Mouse (Mus musculus) stomach, embryonic 15.5 days (tissue): ENCODE measurements around the gene Cdc42ep4. TPM values are rescaled to one million over a fixed set of nuclear protein-coding genes. Genes with fewer than 3 reads are reported as not detected.

Source experiments
- ATAC-seq: fragments of 200-750 bp; cut with Nextera tagmentation; 2 replicates; pipeline ENCODE4 v1.8.0; 2017; ENCODE audit warnings: low read depth, moderate number of reproducible peaks, moderate TSS enrichment; ENCODE audit not compliant: insufficient read depth, low FRiP score
- H3K27ac ChIP-seq: fragments of 300-500 bp; sonication (generic); 2 replicates; pipeline ENCODE4 v1.5.1; 2015; ENCODE audit warnings: mild to moderate bottlenecking, inconsistent platforms
- H3K27me3 ChIP-seq: fragments of 300-500 bp; sonication (generic); replicated peaks from 2 replicates; pipeline ENCODE4 v1.6.1; 2015; ENCODE audit warnings: inconsistent platforms
- H3K36me3 ChIP-seq: fragments of 300-500 bp; sonication (generic); 2 replicates; pipeline ENCODE4 v1.6.1; 2015; ENCODE audit warnings: inconsistent platforms
- H3K4me1 ChIP-seq: fragments of 300-500 bp; sonication (generic); 2 replicates; pipeline ENCODE4 v1.6.1; 2015; ENCODE audit warnings: inconsistent platforms
- H3K4me2 ChIP-seq: fragments of 300-500 bp; sonication (generic); 2 replicates; pipeline ENCODE4 v1.6.1; 2015; ENCODE audit warnings: mild to moderate bottlenecking, inconsistent platforms
- H3K4me3 ChIP-seq: fragments of 300-500 bp; sonication (generic); replicated peaks from 2 replicates; pipeline ENCODE4 v1.5.1; 2015; ENCODE audit warnings: inconsistent platforms
- H3K9ac ChIP-seq: fragments of 300-500 bp; sonication (generic); 2 replicates; pipeline ENCODE4 v1.6.1; 2015; ENCODE audit warnings: inconsistent platforms
- H3K9me3 ChIP-seq: fragments of 300-500 bp; sonication (generic); 2 replicates; pipeline ENCODE4 v1.6.1; 2016; ENCODE audit warnings: inconsistent platforms
- WGBS: fragments of 180-500 bp; shearing (Covaris S2); methylation state at CpG from one replicate; pipeline ENCODE4 v1.1.7; 2015; 5-methylcytosine and 5-hydroxymethylcytosine counted together
- polyA plus RNA-seq: library from polyadenylated mRNA; unstranded; fragments of >200 nt; fragmentation: Nextera tagmentation; extraction: Ambion mirVana; gene quantifications from 2 replicates; pipeline ENCODE4 v1.2.1, GENCODE M21; 2015

The Cdc42ep4 gene
- polyA plus RNA-seq, 1 experiment from 2014 or later = 51.6 TPM

DNA sequence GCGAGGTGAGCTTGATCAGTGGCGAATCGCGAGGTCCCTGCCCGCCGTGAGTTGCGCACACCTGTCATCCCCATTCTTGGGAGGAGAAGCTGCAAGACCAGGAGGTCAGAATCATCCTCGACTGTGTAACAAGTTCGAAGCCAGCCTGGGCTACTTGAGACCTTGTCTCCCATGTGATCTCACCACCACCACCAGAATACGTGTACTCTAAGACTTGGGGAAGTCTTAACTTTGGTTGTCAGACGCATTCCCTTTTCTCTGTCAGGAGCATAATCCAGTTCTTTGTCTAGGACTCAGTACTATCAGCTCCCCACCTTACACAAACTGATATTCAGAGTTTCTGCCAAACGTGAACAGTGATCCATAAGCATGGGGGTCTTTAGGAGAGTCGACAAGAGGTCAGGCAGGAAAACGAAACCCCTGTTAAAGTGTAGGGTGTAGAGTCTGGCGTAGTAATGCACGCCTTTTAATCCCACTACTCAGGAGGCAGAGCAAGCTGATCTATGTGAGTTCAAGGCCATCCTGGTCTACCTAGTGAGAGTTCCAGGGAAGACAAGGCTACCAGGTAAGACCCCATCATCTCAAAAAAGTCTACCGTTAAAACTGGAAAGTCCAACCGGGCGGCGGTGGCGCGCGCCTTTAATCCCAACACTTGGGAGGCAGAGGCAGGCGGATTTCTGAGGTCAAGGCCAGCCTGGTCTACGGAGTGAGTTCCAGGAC lies 66.8 kb downstream of the Cdc42ep4 start:
- WGBS = 40% methylated on average over 25 of the region's 25 CpGs
- Histone ChIP-seq H3K36me3 (peaks cover 12% of the 10 kb centered on the region), H3K9ac (peak overlapping the region; percentile 69), H3K4me3 (peak overlapping the region; percentile 92), H3K27me3 (no peaks in the 10 kb centered on the region), H3K4me1 (peaks cover 16% of the 10 kb centered on the region; the same call in 1 of the 2 replicates), H3K9me3 (no peaks in the 10 kb centered on the region), H3K4me2 (peak overlapping the region; percentile 70), H3K27ac (peak overlapping the region; percentile 96; the same call in 1 of the 2 replicates)
- ATAC-seq = no peak

DNA sequence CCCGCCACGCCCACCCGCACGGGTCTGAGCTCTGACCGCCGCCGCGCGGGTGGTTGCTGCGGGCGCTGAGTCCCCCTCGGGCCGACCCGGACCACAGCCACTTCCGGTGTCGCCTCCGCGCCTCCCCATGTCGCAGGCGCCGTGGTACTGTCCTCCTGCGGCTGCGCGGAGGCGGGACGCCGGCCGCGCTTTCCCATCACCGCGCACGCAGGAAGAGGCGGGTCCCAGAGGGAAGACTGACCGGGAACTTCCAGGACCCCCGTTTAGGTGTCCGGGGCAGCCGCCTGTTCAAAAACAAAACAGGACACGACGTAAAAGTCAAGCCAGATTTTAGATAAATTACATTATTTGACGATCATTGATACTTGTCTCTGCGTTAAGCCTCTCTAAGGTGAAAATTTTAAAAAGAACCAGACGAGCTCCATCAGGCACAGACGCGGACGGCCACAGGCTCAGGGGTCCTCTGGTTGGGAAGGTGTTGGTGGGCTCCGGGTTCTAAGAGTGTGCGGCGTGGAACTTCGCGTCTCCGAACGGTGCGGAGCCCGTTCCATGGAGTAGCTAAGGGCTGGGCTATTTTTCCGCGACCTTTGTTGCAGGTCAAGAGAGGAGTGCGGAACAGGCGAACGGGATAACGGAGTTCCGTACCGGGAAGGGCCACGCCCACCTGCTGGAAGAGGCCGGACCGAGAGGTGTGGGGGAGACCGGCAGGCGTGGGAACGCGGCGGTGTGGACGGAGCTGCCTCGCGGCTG lies 67.5 kb downstream of the Cdc42ep4 start, which contains the start of the genes Fam104a and D11Wsu47e:
TSS of gene Fam104a (minus strand) at position 199 of the 750 bp plus-strand sequence.
TSS of gene D11Wsu47e (plus strand) at position 456 of the 750 bp plus-strand sequence.
- H3K4me1 ChIP-seq = peaks cover 16% of the 10 kb centered on the region; the same call in 1 of the 2 replicates
- H3K27me3 ChIP-seq = no peaks in the 10 kb centered on the region
- peak within 1 kb of the TSS; percentile 96 for H3K27ac ChIP-seq
- WGBS = under 1% methylated on average over 64 of the region's 73 CpGs
- H3K9ac ChIP-seq = peak within 1 kb of the TSS; percentile 84
- ATAC-seq = peak; percentile 91
- no peaks in the 10 kb centered on the region for H3K9me3 ChIP-seq
- peaks cover 11% of the 10 kb centered on the region for H3K36me3 ChIP-seq
- peak within 1 kb of the TSS; percentile 70 for H3K4me2 ChIP-seq
- peak within 1 kb of the TSS; percentile 92 for H3K4me3 ChIP-seq

DNA sequence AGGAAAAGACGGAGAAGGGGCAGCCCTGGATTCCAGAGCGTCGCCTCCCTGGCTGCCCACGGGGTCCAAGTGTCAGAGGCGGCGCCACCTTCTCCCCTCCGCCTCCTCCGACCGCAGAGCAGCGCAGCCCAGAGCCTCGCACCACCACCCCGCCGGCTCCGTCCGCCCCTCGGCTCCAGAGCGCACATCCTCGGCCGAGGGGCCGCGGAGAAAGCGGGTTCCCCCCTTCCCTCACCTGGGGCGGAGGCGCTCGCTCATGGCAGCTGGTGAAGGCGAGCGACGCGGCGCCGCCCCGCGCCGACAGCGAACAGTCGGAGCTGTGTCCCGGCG lies 68.1 kb downstream of the Cdc42ep4 start:
- under 1% methylated on average over 32 of the region's 38 CpGs for WGBS
- Histone ChIP-seq H3K4me1 (peaks cover 16% of the 10 kb centered on the region; the same call in 1 of the 2 replicates), H3K4me3 (peak overlapping the region; percentile 92), H3K4me2 (peak overlapping the region; percentile 70), H3K27me3 (no peaks in the 10 kb centered on the region), H3K9me3 (no peaks in the 10 kb centered on the region), H3K9ac (peak overlapping the region; percentile 84), H3K27ac (peak overlapping the region; percentile 96), H3K36me3 (peaks cover 11% of the 10 kb centered on the region)
- no peak for ATAC-seq

- ATAC-seq = peak; percentile 52
- H3K4me1 ChIP-seq = peaks cover 16% of the 10 kb centered on the region; the same call in 1 of the 2 replicates
- 2% methylated on average over 38 of the region's 38 CpGs for WGBS
- H3K9ac ChIP-seq = peak overlapping the region; percentile 84
- H3K36me3 ChIP-seq = peaks cover 6% of the 10 kb centered on the region
- no peaks in the 10 kb centered on the region for H3K27me3 ChIP-seq
- H3K27ac ChIP-seq = peak overlapping the region; percentile 96
- H3K9me3 ChIP-seq = no peaks in the 10 kb centered on the region
- H3K4me3 ChIP-seq = peak overlapping the region; percentile 92
- peak overlapping the region; percentile 70 for H3K4me2 ChIP-seq
Observed at GRCm38 (mm10) chr11:113682897-113683626, 68.6 kb downstream of the Cdc42ep4 start.

DNA sequence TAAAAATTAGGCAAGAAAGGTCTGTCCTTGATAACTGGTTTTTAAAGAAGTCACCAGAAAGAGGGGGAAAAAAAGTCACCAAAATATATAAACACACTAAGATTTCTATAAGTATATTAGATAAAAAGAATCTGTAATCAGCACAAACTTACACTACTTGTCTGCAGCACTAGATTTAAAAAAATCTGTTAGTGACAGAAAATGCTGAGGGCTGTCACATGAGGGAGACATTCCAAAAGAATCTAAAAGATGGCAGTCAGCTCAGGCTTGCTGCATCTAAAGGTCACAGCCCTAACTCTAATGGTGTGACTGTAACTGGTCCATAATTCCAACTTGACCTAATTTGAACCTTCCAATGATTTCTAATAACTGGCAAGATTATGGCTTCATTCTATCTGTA lies 69.7 kb downstream of the Cdc42ep4 start:
- ATAC-seq = no peak
- no peaks in the 10 kb centered on the region for H3K27me3 ChIP-seq
- H3K36me3 ChIP-seq = 0 out of 2 replicates have a peak, but pooled peaks cover under 1% of the 10 kb centered on the region
- H3K4me2 ChIP-seq = peak overlapping the region; percentile 70; the same call in 1 of the 2 replicates
- H3K9me3 ChIP-seq = no peaks in the 10 kb centered on the region
- H3K4me1 ChIP-seq = peaks cover 16% of the 10 kb centered on the region; the same call in 1 of the 2 replicates
- H3K27ac ChIP-seq = no peak overlapping the region
- no peak overlapping the region for H3K9ac ChIP-seq
- H3K4me3 ChIP-seq = no peak overlapping the region

DNA sequence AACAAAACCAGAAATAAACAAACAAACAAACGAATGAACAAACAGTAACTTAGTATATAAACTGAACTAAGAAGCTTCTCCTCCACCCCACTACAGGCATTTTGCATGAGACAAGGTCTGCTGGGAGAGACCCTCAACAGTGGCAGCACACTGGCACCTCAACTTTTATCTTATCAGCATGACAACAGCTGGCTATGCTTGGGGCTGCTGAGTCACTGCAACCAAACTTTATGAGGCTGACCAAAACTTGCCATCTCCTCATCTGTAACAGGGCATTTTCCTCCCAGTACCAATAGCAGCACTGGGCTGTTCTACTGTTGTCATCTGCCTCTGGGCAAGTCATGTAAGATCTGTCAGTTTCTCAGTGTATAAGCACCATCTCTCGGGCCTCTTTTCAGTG lies 70.7 kb downstream of the Cdc42ep4 start:
- no peak overlapping the region for H3K9ac ChIP-seq
- no peaks in the 10 kb centered on the region for H3K27me3 ChIP-seq
- 64% methylated on average over 2 of the region's 2 CpGs for WGBS
- H3K36me3 ChIP-seq = peaks cover 9% of the 10 kb centered on the region; the same call in 1 of the 2 replicates
- ATAC-seq = no peak; the same call in 1 of the 2 replicates
- H3K27ac ChIP-seq = no peak overlapping the region
- H3K4me1 ChIP-seq = peaks cover 11% of the 10 kb centered on the region; the same call in 1 of the 2 replicates
- no peak overlapping the region for H3K4me3 ChIP-seq
- no peak overlapping the region for H3K4me2 ChIP-seq
- no peaks in the 10 kb centered on the region for H3K9me3 ChIP-seq

DNA sequence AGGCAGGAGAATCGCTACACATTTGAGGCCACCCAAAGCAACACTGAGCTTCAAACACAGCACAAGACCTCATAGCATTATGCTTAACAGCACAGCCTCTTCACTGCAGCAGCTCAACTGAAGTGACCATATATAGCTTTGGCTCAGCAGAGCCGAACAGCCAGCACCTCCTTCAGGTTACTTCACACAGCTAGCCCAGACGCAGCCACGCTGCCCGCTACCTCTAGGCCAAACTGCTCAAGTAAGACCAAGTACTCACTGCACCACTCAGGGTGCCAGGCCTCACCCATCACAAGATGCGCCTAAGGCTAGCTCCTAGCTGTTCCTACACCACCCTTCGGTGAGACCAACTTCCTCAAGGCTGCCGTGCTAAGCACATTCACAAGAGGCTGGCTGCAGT lies 73.3 kb downstream of the Cdc42ep4 start:
- H3K9me3 ChIP-seq = no peaks in the 10 kb centered on the region
- no peaks in the 10 kb centered on the region for H3K27me3 ChIP-seq
- no peak for ATAC-seq
- H3K4me1 ChIP-seq = 0 out of 2 replicates have a peak, but pooled peaks cover 4% of the 10 kb centered on the region
- no peak overlapping the region for H3K4me2 ChIP-seq
- 83% methylated on average over 8 of the region's 8 CpGs for WGBS
- H3K4me3 ChIP-seq = no peak overlapping the region
- H3K27ac ChIP-seq = 0 out of 2 replicates have a peak overlapping the region, but pooled peaks have one; percentile 22
- H3K9ac ChIP-seq = no peak overlapping the region
- peaks cover 16% of the 10 kb centered on the region; the same call in 1 of the 2 replicates for H3K36me3 ChIP-seq

- Histone ChIP-seq H3K27ac (no peak overlapping the region), H3K4me3 (no peak overlapping the region), H3K4me1 (0 out of 2 replicates have a peak, but pooled peaks cover under 1% of the 10 kb centered on the region), H3K27me3 (no peaks in the 10 kb centered on the region), H3K9me3 (no peaks in the 10 kb centered on the region), H3K9ac (no peak overlapping the region), H3K4me2 (no peak overlapping the region), H3K36me3 (peaks cover 20% of the 10 kb centered on the region; the same call in 1 of the 2 replicates)
- ATAC-seq = no peak
- WGBS = 96% methylated on average over 2 of the region's 2 CpGs
Observed at GRCm38 (mm10) chr11:113677378-113677777, 74.3 kb downstream of the Cdc42ep4 start.

Other genes starting within 250 kb of the Cdc42ep4 start
- 1.7 and 1.9 TPM in 2 replicates for gene Sstr2, start 132.5 kb downstream of the Cdc42ep4 start, polyA plus RNA-seq
- 23.1 and 25.3 TPM in 2 replicates for gene Cog1, start 102.7 kb downstream of the Cdc42ep4 start, polyA plus RNA-seq
- 37.1 and 46.6 TPM in 2 replicates for gene Slc39a11, start 101.8 kb downstream of the Cdc42ep4 start, polyA plus RNA-seq
- gene Fam104a, start 67.7 kb downstream of the Cdc42ep4 start, polyA plus RNA-seq = 43.8 and 49.8 TPM in 2 replicates
- 20.0 and 20.7 TPM in 2 replicates for gene D11Wsu47e, start 67.5 kb downstream of the Cdc42ep4 start, polyA plus RNA-seq
- gene Cpsf4l, start 41.9 kb downstream of the Cdc42ep4 start, polyA plus RNA-seq = 0.23 and 0.42 TPM in 2 replicates